Mouse (Mus musculus) left cerebral cortex, adult 8-10 months (tissue): ENCODE data around the gene Lhfp. TPM values are rescaled to one million over a fixed set of nuclear protein-coding genes. Genes with fewer than 3 reads are reported as not detected.
A peak's percentile ranks its signal among the peaks of the same experiment; 100 is the strongest.
"Not testable (repeated sequence)": the region's sequence is repeated elsewhere in the genome, so short reads cannot be mapped to it uniquely, and the experiment has no call there.

Experiments
- DNase-seq, 2 experiments: peaks; one replicate each; pipeline ENCODE4 v3.0.0; 2022; ENCODE audit warnings: low spot score in 2 of 2
- total RNA-seq, 4 experiments: library from RNA; stranded (reverse); gene quantifications; 2 replicates each; pipeline ENCODE4 v1.2.4; 2022

Gene Lhfp
- total RNA-seq, 4 experiments from 2014 or later: 22.4 to 26.7 (median 24.0) TPM

DNA sequence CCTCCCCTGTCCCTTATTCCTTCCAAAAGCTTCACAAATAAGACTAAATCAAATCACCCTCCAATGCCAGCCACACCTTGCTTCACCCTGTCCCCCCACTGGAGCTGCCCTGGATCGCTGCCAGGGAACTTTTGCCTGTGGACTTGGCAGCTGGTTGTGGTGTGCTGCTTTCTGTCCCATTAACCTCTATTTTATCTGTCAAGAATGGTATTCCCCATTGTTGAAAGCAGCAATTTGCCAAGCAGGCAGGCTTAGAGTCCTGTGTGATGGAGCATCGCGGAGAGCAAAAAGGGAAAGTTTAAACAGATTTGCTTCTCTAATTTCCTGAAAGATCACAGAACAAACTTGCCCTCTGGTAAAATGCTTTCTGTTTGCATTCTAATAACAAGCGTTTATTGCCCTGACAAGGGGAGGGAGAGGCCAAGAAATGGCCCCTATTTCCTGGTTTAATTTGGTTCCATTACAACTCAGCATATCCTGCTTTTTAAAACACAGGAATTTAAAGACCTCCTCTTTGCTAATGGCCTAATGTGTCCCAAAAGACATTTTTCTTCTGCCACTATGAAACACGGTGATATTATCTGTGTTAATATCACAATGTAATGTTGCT is 212.0 kb downstream of the Lhfp start:
- no peak for DNase-seq

- no peak for DNase-seq
These were observed 217.4 kb downstream of the Lhfp start for GRCm38 (mm10) chr3:53258657-53259158.

GRCm38 (mm10) chr3:53266116-53266515 is 224.8 kb downstream of the Lhfp start:
- no peak for DNase-seq

- no peak for DNase-seq
These were observed 225.7 kb downstream of the Lhfp start for GRCm38 (mm10) chr3:53267046-53267445.

DNA sequence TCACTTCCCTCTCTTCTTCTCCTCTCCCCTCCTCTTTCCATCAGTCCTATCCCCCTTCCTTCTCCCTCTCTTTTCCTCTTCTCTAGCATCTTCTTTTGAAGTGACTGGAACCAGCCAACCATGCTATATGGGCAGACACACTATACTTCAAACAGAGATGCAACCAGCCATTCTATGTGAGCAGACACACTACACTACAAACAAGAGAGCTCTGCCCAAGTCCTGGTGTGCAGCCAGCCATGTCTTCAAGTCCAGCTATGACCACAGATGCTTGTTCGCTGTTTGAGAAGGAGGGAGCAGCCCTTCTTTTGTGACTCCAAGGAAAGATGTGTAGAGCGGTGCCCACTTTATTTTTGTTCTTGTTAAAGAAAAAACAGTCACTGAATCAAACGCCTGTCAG is 231.9 kb downstream of the Lhfp start:
- no peak for DNase-seq

GRCm38 (mm10) chr3:53277993-53278392 is 236.7 kb downstream of the Lhfp start:
- DNase-seq: no peak

GRCm38 (mm10) chr3:53282005-53282404 is 240.7 kb downstream of the Lhfp start:
- DNase-seq: not testable (repeated sequence)

- no peak for DNase-seq
These were observed 242.7 kb downstream of the Lhfp start for GRCm38 (mm10) chr3:53284023-53284422.

GRCm38 (mm10) chr3:53284471-53285177 is 243.3 kb downstream of the Lhfp start:
- no peak for DNase-seq

DNA sequence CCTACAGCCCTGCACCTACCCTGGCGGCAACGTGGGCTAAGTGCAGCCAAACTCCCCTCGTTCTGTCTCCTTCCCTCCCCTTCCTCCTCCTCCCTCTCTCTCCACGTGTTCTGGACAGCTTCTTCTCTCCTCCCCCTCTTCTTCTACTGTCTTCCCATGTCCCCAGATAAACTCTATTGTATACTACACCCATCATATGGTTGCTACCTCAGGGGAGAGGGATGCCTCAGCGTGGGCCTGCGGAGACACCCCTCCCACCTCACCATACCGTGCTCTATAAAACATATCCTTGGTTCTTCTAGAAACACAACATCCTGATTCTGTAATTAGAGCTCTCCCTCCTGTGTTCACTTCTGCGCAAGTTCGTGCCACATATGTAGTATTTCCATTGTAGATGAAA is 247.3 kb downstream of the Lhfp start:
- peak in 1 of 2 experiments; percentile 12 for DNase-seq

DNA sequence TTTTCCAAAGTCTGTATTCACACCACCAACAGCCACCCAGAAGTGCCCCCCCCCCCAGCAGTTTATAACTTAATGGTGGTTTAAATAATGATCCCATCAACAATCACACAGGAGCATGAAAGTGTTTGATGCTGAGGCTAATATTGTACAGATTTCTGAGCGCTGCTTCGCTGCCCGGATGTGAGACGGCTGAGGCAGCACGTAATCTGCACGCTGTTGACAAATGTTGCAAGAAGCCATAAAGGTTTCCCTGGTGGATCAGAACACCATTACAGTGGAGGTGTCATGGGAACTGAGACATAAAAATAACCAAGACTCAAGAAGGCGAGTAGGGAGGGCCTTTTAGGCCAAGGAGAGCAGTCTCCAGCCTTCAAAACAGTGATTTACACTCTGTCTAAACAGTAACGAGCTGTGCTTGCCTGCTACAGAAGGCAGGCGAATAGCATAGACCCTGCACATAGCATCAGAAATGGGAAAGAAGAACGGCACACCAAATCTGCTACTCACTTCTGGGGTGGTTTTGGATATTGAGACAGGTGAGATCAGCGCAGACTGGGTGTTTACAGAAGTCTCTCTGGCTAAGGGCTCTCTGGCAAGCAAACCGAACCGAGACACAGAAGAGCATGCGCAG is 248.4 kb downstream of the Lhfp start:
- no peak for DNase-seq

DNA sequence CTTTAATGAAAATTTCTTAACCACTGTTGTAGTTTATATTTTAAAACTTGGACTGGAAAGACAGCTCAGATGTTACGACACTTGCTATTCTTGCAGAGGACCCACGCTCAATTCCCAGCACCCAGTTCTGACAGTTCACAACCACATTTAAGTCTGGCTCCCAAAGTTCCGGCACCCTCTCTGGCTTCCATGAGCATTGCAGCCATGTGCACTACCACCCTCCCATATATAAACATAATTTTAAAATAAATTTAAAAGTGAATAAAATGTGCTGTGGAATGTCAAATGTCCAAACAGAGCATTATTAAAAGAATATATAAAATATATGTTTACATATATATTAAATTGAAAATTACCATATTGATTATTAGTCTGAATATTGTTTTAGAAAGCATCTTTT is 249.9 kb downstream of the Lhfp start:
- DNase-seq: no peak

DNA sequence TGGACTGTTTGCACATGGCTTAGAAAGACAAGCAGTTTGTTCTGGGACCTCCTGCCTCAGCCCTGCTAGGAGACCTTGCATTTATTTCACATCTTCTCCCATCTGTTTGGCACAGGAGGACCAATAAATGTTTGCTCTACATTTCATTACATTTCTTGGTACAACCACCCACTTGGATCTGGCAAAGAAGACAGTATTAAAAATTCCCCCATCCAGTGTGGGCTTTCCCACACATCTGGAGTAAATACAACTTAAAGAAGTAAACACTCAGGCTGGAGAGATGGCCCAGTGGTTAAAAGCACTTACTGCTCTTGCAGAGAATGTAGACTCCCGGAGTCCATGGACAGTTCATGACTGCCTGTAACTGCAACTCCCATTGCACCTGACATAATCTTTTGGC is 250.6 kb downstream of the Lhfp start:
- no peak for DNase-seq

DNA sequence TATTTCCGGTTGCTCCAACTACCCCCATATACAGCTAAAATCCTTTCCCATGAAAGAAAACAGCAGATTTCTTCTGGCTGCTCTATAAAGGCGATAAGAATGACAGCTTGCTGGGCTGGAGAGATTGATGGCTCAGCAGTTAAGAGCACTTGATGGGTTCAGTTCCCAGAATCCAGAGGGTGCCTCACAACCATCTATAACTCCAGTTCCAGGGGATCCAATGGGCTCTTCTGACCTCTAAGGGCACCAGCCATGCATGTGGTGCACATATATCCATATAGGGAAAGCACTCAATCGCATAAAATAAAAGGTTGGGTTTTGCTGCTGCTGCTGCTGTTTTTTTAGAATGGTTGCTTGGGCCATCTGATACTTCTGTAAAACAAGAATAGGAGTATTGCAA is 251.1 kb downstream of the Lhfp start:
- no peak for DNase-seq

- DNase-seq: no peak
These were observed 251.7 kb downstream of the Lhfp start for GRCm38 (mm10) chr3:53292979-53293378.

DNA sequence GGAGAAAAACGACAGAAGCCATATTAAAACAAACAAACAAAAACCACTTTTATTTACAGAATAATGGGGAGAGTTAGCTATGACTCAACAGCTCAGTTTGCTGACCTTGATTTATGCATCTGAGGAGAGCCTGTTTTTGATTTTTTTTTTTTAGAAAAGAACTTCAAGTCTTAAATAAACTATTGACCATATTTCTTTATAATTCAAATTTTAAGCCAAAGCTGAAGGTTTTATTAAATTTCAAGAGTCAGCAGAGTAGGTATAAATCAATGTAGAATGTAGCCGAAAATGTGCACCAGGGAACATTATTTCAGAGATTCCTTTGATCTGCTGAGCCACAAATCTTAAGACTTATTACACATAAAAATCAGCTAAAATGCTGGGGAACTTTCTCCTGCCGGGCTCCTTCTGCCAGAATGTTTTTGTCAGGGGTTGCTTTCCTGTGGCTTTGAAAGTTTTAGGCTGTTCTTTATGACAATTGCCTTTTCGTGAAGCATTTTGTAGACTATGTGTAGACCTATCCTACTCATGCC is 252.6 kb downstream of the Lhfp start:
- no peak for DNase-seq

GRCm38 (mm10) chr3:53294855-53295254 is 253.5 kb downstream of the Lhfp start:
- DNase-seq: no peak

DNA sequence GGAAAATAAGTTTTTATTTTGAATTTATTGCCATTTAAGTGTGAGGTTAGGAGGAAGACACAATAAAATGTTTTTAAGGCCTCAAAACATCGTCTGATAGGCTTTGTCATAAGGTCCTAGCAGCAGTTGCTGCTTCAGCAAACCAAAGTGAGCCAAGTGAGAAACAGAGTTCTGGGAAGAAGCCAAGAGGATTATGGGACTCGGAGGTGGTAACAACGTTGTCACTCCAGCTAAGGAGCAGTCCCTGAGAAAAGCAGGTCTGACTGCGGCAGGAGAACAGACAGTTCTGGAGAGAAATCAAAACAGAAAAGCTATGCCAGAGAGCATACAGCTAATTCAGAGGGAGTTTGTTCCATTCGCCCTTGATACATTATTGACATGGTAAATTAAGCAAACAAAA is 260.5 kb downstream of the Lhfp start:
- no peak for DNase-seq

DNA sequence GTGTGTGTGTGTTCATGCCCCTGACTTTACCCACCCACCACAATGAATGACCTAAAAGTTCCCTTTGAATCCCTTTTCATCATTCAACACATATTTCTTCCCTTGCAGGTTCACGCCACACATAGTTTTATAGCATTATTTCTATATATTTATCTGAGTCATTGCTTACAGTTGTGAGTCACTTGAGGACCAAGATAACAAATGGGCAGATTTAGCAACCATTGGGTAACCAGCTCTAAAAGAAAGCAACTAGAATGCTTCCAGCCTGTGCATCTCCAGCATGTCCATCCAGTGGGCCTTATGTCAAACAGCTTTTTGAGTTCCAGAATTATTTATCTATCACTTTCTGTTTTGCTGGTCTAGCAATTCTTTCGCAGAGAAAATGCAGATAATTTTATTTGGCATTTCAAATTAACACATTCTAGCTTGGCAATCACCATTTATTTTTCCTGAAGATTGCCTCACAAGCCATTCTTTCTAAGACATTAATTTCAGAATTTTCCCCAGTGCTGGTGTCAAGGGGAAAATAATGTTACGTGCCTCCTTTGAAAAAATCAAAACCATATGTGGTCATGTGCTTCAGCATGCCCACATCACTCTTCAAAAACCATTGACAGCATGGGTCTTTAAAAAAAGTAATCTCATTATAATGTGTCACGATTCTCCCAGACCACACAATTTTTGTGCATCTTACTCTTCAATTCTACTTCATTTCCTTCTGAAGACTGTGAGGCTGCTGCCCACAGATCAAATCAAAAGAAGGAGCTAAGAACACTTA is 263.0 kb downstream of the Lhfp start:
- no peak for DNase-seq

GRCm38 (mm10) chr3:53305860-53306259 is 264.5 kb downstream of the Lhfp start:
- DNase-seq: no peak

GRCm38 (mm10) chr3:53308649-53309048 is 267.3 kb downstream of the Lhfp start:
- no peak for DNase-seq

DNA sequence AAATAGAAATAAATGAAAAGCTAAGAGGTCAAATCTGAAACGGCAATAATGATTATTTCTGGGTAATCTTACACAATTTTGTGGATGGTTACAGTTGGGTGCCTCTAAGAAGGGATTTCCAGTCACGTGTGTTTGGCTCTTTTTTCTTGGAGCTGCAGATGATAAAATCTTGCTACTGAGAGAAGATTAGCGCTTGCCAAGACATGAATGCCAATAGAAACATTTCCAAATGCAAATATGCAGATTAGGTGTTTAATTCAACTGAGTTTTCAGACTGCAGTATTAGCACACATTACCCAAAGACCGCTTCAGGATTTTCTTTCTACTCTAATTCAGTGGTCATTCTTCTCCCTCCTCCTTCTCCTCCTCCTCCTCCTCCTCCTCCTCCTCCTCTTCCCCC is 268.8 kb downstream of the Lhfp start:
- DNase-seq: no peak
